Mouse (Mus musculus): ENCODE measurements around the gene Mpdu1. TPM values are rescaled to one million over a fixed set of nuclear protein-coding genes. Genes with fewer than 3 reads are reported as not detected.
"Not testable (repeated sequence)": the region's sequence is repeated elsewhere in the genome, so short reads cannot be mapped to it uniquely, and the experiment has no call there.

The Mpdu1 gene
- polyA plus RNA-seq, 1 experiment from 2014 or later = 69.9 TPM

- Histone ChIP-seq H3K27me3 (replicated peaks; ENCODE audit: control insufficient read depth, insufficient read depth, low read length) (no peaks in the 10 kb centered on the region), H3K27ac (ENCODE audit: low read length) (no peak overlapping the region), H3K4me2 (ENCODE audit: low read depth, low read length) (no peak overlapping the region), H3K4me1 (ENCODE audit: control insufficient read depth, insufficient read depth, low read length) (no peaks in the 10 kb centered on the region), H3K36me3 (ENCODE audit: control insufficient read depth, insufficient read depth, low read length) (no peaks in the 10 kb centered on the region), H3K4me3 (ENCODE audit: low read length) (no peak overlapping the region), H3K9me3 (ENCODE audit: control insufficient read depth, low read length) (no peaks in the 10 kb centered on the region), H3K9ac (ENCODE audit: low read depth, low read length) (no peak overlapping the region)
- 44% methylated on average over 2 of the region's 2 CpGs for WGBS
- ATAC-seq = no peak
Measured at GRCm38 (mm10) chr11:69704613-69705010, 42.2 kb upstream of the Mpdu1 start.

- Histone ChIP-seq H3K9ac (ENCODE audit: low read depth, low read length) (no peak overlapping the region), H3K36me3 (ENCODE audit: control insufficient read depth, insufficient read depth, low read length) (no peaks in the 10 kb centered on the region), H3K4me1 (ENCODE audit: control insufficient read depth, insufficient read depth, low read length) (no peaks in the 10 kb centered on the region), H3K4me2 (ENCODE audit: low read depth, low read length) (no peak overlapping the region), H3K4me3 (ENCODE audit: low read length) (no peak overlapping the region), H3K27ac (ENCODE audit: low read length) (no peak overlapping the region), H3K27me3 (replicated peaks; ENCODE audit: control insufficient read depth, insufficient read depth, low read length) (no peaks in the 10 kb centered on the region), H3K9me3 (ENCODE audit: control insufficient read depth, low read length) (no peaks in the 10 kb centered on the region)
- no peak for ATAC-seq
- 61% methylated on average over 8 of the region's 8 CpGs for WGBS
Measured at GRCm38 (mm10) chr11:69703814-69704612, 41.6 kb upstream of the Mpdu1 start.

GRCm38 (mm10) chr11:69703381-69703780 is 40.9 kb upstream of the Mpdu1 start:
- H3K9me3 ChIP-seq (ENCODE audit: control insufficient read depth, low read length); H3K9ac ChIP-seq (ENCODE audit: low read depth, low read length); H3K4me3 ChIP-seq (ENCODE audit: low read length); H3K4me1 ChIP-seq (ENCODE audit: control insufficient read depth, insufficient read depth, low read length); H3K27ac ChIP-seq (ENCODE audit: low read length); H3K36me3 ChIP-seq (ENCODE audit: control insufficient read depth, insufficient read depth, low read length); H3K27me3 ChIP-seq (replicated peaks; ENCODE audit: control insufficient read depth, insufficient read depth, low read length); H3K4me2 ChIP-seq (ENCODE audit: low read depth, low read length); ATAC-seq: not testable (repeated sequence)
- WGBS = 66% methylated on average over 2 of the region's 3 CpGs

- 95% methylated on average over 9 of the region's 10 CpGs for WGBS
- H3K9ac ChIP-seq (ENCODE audit: low read depth, low read length); H3K27me3 ChIP-seq (replicated peaks; ENCODE audit: control insufficient read depth, insufficient read depth, low read length); H3K9me3 ChIP-seq (ENCODE audit: control insufficient read depth, low read length); H3K27ac ChIP-seq (ENCODE audit: low read length); ATAC-seq; H3K4me3 ChIP-seq (ENCODE audit: low read length); H3K4me2 ChIP-seq (ENCODE audit: low read depth, low read length); H3K36me3 ChIP-seq (ENCODE audit: control insufficient read depth, insufficient read depth, low read length); H3K4me1 ChIP-seq (ENCODE audit: control insufficient read depth, insufficient read depth, low read length): not testable (repeated sequence)
Measured at GRCm38 (mm10) chr11:69702886-69703285, 40.4 kb upstream of the Mpdu1 start.

GRCm38 (mm10) chr11:69699595-69699994 is 37.2 kb upstream of the Mpdu1 start:
- H3K4me2 ChIP-seq (ENCODE audit: low read depth, low read length) = no peak overlapping the region
- peaks cover 4% of the 10 kb centered on the region for H3K4me1 ChIP-seq (ENCODE audit: control insufficient read depth, insufficient read depth, low read length)
- WGBS = 19% methylated on average over 1 of the region's 1 CpGs
- no peaks in the 10 kb centered on the region for H3K36me3 ChIP-seq (ENCODE audit: control insufficient read depth, insufficient read depth, low read length)
- no peak overlapping the region for H3K9ac ChIP-seq (ENCODE audit: low read depth, low read length)
- no peak overlapping the region for H3K4me3 ChIP-seq (ENCODE audit: low read length)
- H3K27me3 ChIP-seq (replicated peaks; ENCODE audit: control insufficient read depth, insufficient read depth, low read length) = no peaks in the 10 kb centered on the region
- no peaks in the 10 kb centered on the region for H3K9me3 ChIP-seq (ENCODE audit: control insufficient read depth, low read length)
- H3K27ac ChIP-seq (ENCODE audit: low read length) = no peak overlapping the region
- ATAC-seq = no peak

- WGBS = 69% methylated on average over 5 of the region's 5 CpGs
- H3K4me2 ChIP-seq (ENCODE audit: low read depth, low read length) = no peak overlapping the region
- H3K27ac ChIP-seq (ENCODE audit: low read length) = no peak overlapping the region
- no peak overlapping the region for H3K9ac ChIP-seq (ENCODE audit: low read depth, low read length)
- H3K36me3 ChIP-seq (ENCODE audit: control insufficient read depth, insufficient read depth, low read length) = no peaks in the 10 kb centered on the region
- no peak overlapping the region for H3K4me3 ChIP-seq (ENCODE audit: low read length)
- H3K4me1 ChIP-seq (ENCODE audit: control insufficient read depth, insufficient read depth, low read length) = peaks cover 4% of the 10 kb centered on the region
- no peak for ATAC-seq
- H3K9me3 ChIP-seq (ENCODE audit: control insufficient read depth, low read length) = no peaks in the 10 kb centered on the region
- no peaks in the 10 kb centered on the region for H3K27me3 ChIP-seq (replicated peaks; ENCODE audit: control insufficient read depth, insufficient read depth, low read length)
Measured at GRCm38 (mm10) chr11:69698574-69698973, 36.1 kb upstream of the Mpdu1 start.

- Histone ChIP-seq H3K4me1 (ENCODE audit: control insufficient read depth, insufficient read depth, low read length) (peaks cover 9% of the 10 kb centered on the region), H3K4me2 (ENCODE audit: low read depth, low read length) (no peak overlapping the region), H3K4me3 (ENCODE audit: low read length) (no peak overlapping the region), H3K27me3 (replicated peaks; ENCODE audit: control insufficient read depth, insufficient read depth, low read length) (no peaks in the 10 kb centered on the region), H3K9ac (ENCODE audit: low read depth, low read length) (no peak overlapping the region), H3K36me3 (ENCODE audit: control insufficient read depth, insufficient read depth, low read length) (no peaks in the 10 kb centered on the region), H3K27ac (ENCODE audit: low read length) (no peak overlapping the region), H3K9me3 (ENCODE audit: control insufficient read depth, low read length) (no peaks in the 10 kb centered on the region)
- WGBS = 87% methylated on average over 3 of the region's 3 CpGs
- ATAC-seq = no peak
Measured at GRCm38 (mm10) chr11:69697396-69697795, 35.0 kb upstream of the Mpdu1 start.

GRCm38 (mm10) chr11:69695361-69696181 is 33.1 kb upstream of the Mpdu1 start, which contains the start of the genes Tnfsf12 and Tnfsfm13:
Gene Tnfsf12, minus strand, starts transcription at chr11:69695849.
Gene Tnfsfm13, minus strand, starts transcription at chr11:69696098.
- 7% methylated on average over 35 of the region's 41 CpGs for WGBS
- peak; percentile 77 for ATAC-seq
- H3K4me3 ChIP-seq (ENCODE audit: low read length) = peak within 1 kb of the TSS; percentile 62
- H3K9me3 ChIP-seq (ENCODE audit: control insufficient read depth, low read length) = no peaks in the 10 kb centered on the region
- peak within 1 kb of the TSS; percentile 81 for H3K9ac ChIP-seq (ENCODE audit: low read depth, low read length)
- H3K27me3 ChIP-seq (replicated peaks; ENCODE audit: control insufficient read depth, insufficient read depth, low read length) = no peaks in the 10 kb centered on the region
- H3K4me1 ChIP-seq (ENCODE audit: control insufficient read depth, insufficient read depth, low read length) = peaks cover 9% of the 10 kb centered on the region
- H3K27ac ChIP-seq (ENCODE audit: low read length) = peak within 1 kb of the TSS; percentile 63
- no peaks in the 10 kb centered on the region for H3K36me3 ChIP-seq (ENCODE audit: control insufficient read depth, insufficient read depth, low read length)
- H3K4me2 ChIP-seq (ENCODE audit: low read depth, low read length) = peak within 1 kb of the TSS; percentile 90

- Histone ChIP-seq H3K4me2 (ENCODE audit: low read depth, low read length) (peak overlapping the region; percentile 90), H3K4me1 (ENCODE audit: control insufficient read depth, insufficient read depth, low read length) (peaks cover 9% of the 10 kb centered on the region), H3K27ac (ENCODE audit: low read length) (peak overlapping the region; percentile 63; the same call in 1 of the 2 replicates), H3K36me3 (ENCODE audit: control insufficient read depth, insufficient read depth, low read length) (no peaks in the 10 kb centered on the region), H3K9ac (ENCODE audit: low read depth, low read length) (peak overlapping the region; percentile 81), H3K4me3 (ENCODE audit: low read length) (peak overlapping the region; percentile 62), H3K27me3 (replicated peaks; ENCODE audit: control insufficient read depth, insufficient read depth, low read length) (no peaks in the 10 kb centered on the region), H3K9me3 (ENCODE audit: control insufficient read depth, low read length) (no peaks in the 10 kb centered on the region)
- 29% methylated on average over 6 of the region's 6 CpGs for WGBS
- ATAC-seq = no peak
Measured at GRCm38 (mm10) chr11:69695046-69695360, 32.6 kb upstream of the Mpdu1 start.

Data from intestine, embryonic 16.5 days (tissue).